Mouse (Mus musculus): ENCODE results near the gene Myh6.

DNA sequence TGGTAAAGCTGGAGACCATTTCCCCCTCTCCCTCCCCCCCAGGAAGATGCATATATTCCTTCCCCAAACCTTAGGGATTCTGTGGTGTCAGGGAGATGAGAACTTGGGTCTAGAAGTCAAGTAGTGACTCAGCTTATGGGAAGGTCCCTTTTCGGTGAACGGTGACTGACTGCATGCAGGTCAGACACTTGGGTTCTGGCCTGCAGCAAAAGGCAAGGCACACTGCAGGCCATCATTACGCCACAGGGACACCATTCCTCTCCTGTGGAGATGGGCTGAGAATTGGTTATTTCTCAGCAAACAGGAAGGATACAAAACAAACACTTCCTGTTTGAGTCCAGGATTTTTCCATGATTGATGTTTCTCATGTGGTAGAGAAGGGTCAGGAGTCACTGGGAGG is 7.5 kb downstream of the Myh6 start:
- TF ChIP-seq CTCF (IDR thresholded peaks at IDR 0.05; ENCODE audit: extremely low read depth, insufficient read length, insufficient replicate concordance, low read depth, low read length) (no peak), POLR2A (IDR thresholded peaks at IDR 0.05; ENCODE audit: low read depth, low read length) (no peak)

Measured in small intestine, adult 2 months (tissue).